Mouse (Mus musculus): ENCODE data around the gene Pla2g4e.

- TF ChIP-seq CTCF (IDR thresholded peaks at IDR 0.05; ENCODE audit: extremely low read depth, insufficient read depth, low read length) (no peak), POLR2A (IDR thresholded peaks at IDR 0.05; ENCODE audit: extremely low read depth, insufficient read depth, low read length) (no peak)
Observed at GRCm38 (mm10) chr2:120169382-120169781, 75.8 kb downstream of the Pla2g4e start.
